ENCODE assay signal across 37 mouse cellular contexts in the genomic region with DNA sequence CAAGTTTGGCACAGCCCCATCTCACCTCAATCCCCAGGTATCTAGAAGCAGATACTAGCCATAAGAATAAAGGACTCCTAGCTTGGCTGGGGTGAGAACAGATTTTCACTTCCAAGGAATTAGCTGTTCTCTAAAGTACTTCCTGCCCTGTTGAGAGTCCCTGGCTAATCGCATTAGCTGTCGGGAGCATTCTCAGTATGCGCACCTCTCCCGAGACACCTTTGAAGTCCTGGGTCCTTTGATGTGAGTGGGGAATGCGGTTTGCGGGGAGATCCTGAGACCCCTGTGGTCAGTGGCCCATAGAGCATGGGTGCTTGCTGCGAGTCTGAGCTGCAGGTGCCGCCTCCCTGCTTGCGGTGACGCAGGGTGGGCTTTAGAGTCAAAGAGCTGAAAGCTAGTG. TPM values are rescaled to one million over a fixed set of nuclear protein-coding genes. Genes with fewer than 3 reads are reported as not detected.
A peak's percentile ranks its signal among the peaks of the same experiment; 100 is the strongest.
DNase-seq lines count a peak whose midpoint lies in the region; ATAC-seq and TF ChIP-seq lines count a peak whose summit lies in the region.
"Had no signal": no experiment of that assay in that cellular context is flagged by ENCODE, and none has a peak within 500 bp of the region (broad histone marks: within the 10 kb centered on the region; RNA-seq: fewer than 3 reads in every experiment).

No protein-coding gene starts in this region.

- no peak overlapping the region for H3K9ac ChIP-seq in heart, embryonic 13.5 days
- H3K9ac ChIP-seq in lung, embryonic 15.5 days, result no peak overlapping the region
- H3K9ac ChIP-seq: embryonic facial prominence, embryonic 13.5 days; forebrain, embryonic 15.5 days; hindbrain, embryonic 15.5 days; limb, embryonic 12.5 days; liver, embryonic 15.5 days; neural tube, embryonic 12.5 days had no signal

- DNase-seq in heart, postnatal 14 days, result no peak
- DNase-seq in lung, postnatal 14 days, result no peak
- peak; percentile 47 for DNase-seq in ES-CJ7 (ENCODE audit: low read depth, low spot score)
- no peak for DNase-seq in right cerebral cortex, postnatal 14 days
- DNase-seq: adrenal gland, postnatal 36 days; B cell, adult 2 months; cerebellum, adult 18-20 months; cerebellum, postnatal 10 days; kidney, adult 11 months; kidney, postnatal 36 days; right cerebral cortex, postnatal 25 days; thymus, adult 18-20 months; thymus, postnatal 25 days had no signal

- WGBS in heart, embryonic 13.5 days, result 14% methylated on average over 10 of the region's 10 CpGs
- WGBS in lung, embryonic 15.5 days, result 13% methylated on average over 10 of the region's 10 CpGs

- peaks cover 49% of the 10 kb centered on the region for H3K27me3 ChIP-seq in heart, embryonic 13.5 days (replicated peaks)
- no peaks in the 10 kb centered on the region for H3K27me3 ChIP-seq in lung, embryonic 15.5 days
- no peaks in the 10 kb centered on the region; the same call in 1 of the 2 replicates for H3K27me3 ChIP-seq in E14TG2a.4 (ENCODE audit: insufficient read depth, low read length)
- H3K27me3 ChIP-seq: forebrain, embryonic 15.5 days; Patski had no signal

- no peak overlapping the region for H3K27ac ChIP-seq in heart, embryonic 13.5 days (replicated peaks)
- H3K27ac ChIP-seq in lung, embryonic 15.5 days, result no peak overlapping the region
- H3K27ac ChIP-seq: embryonic facial prominence, embryonic 13.5 days; forebrain, embryonic 10.5 days; forebrain, embryonic 15.5 days; hindbrain, embryonic 10.5 days; hindbrain, embryonic 15.5 days; layer of hippocampus, adult 2 months; left cerebral cortex, adult 2 months; limb, embryonic 12.5 days; liver, embryonic 15.5 days; midbrain, embryonic 10.5 days; neural tube, embryonic 12.5 days had no signal

- H3K4me2 ChIP-seq in heart, embryonic 13.5 days, result peak overlapping the region; percentile 24
- peak overlapping the region; percentile 23; the same call in 1 of the 2 replicates for H3K4me2 ChIP-seq in lung, embryonic 15.5 days
- H3K4me2 ChIP-seq: embryonic facial prominence, embryonic 13.5 days; forebrain, embryonic 15.5 days; hindbrain, embryonic 15.5 days; limb, embryonic 12.5 days; liver, embryonic 15.5 days; neural tube, embryonic 12.5 days had no signal

- intact Hi-C loops in heart, postnatal 14 days (cut with DNase I), result no loop called here

- no peak for ATAC-seq in heart, embryonic 13.5 days (ENCODE audit: extremely low read depth, insufficient number of reproducible peaks, low FRiP score, low TSS enrichment)
- no peak for ATAC-seq in lung, embryonic 15.5 days (ENCODE audit: borderline replicate concordance, extremely low read depth, low FRiP score, low TSS enrichment)
- ATAC-seq: forebrain, embryonic 15.5 days; inflammation-experienced regulatory T-cells, adult 6 months; lung, postnatal 0 days; midbrain, embryonic 16.5 days; Patski had no signal

- no peaks in the 10 kb centered on the region for H3K36me3 ChIP-seq in heart, embryonic 13.5 days
- no peaks in the 10 kb centered on the region for H3K36me3 ChIP-seq in lung, embryonic 15.5 days
- no peaks in the 10 kb centered on the region for H3K36me3 ChIP-seq in E14TG2a.4 (ENCODE audit: insufficient read depth, low read length)
- H3K36me3 ChIP-seq: embryonic facial prominence, embryonic 13.5 days; forebrain, embryonic 10.5 days; forebrain, embryonic 15.5 days; hindbrain, embryonic 10.5 days; hindbrain, embryonic 15.5 days; limb, embryonic 12.5 days; liver, embryonic 15.5 days; midbrain, embryonic 10.5 days; neural tube, embryonic 12.5 days had no signal

- no peak overlapping the region for H3K4me3 ChIP-seq in heart, embryonic 13.5 days
- no peak overlapping the region for H3K4me3 ChIP-seq in lung, embryonic 15.5 days
- peak overlapping the region; percentile 45 for H3K4me3 ChIP-seq in E14TG2a.4 (replicated peaks; ENCODE audit: low read length)
- H3K4me3 ChIP-seq: embryonic facial prominence, embryonic 13.5 days; forebrain, embryonic 10.5 days; forebrain, embryonic 15.5 days; hindbrain, embryonic 10.5 days; hindbrain, embryonic 15.5 days; layer of hippocampus, adult 2 months; left cerebral cortex, adult 2 months; limb, embryonic 12.5 days; liver, embryonic 15.5 days; midbrain, embryonic 10.5 days; myocyte; neural tube, embryonic 12.5 days had no signal

- TF ChIP-seq CTCF in E14TG2a.4 (conservative IDR thresholded peaks at IDR 0.05; ENCODE audit: low read length), result no peak

- H3K9me3 ChIP-seq in heart, embryonic 13.5 days, result no peaks in the 10 kb centered on the region
- H3K9me3 ChIP-seq in lung, embryonic 15.5 days, result no peaks in the 10 kb centered on the region
- peaks cover 7% of the 10 kb centered on the region; the same call in 1 of the 2 replicates for H3K9me3 ChIP-seq in E14TG2a.4 (ENCODE audit: low read length)
- H3K9me3 ChIP-seq: embryonic facial prominence, embryonic 13.5 days; forebrain, embryonic 10.5 days; forebrain, embryonic 15.5 days; hindbrain, embryonic 15.5 days; limb, embryonic 12.5 days; liver, embryonic 15.5 days; midbrain, embryonic 10.5 days; neural tube, embryonic 12.5 days had no signal

- H3K4me1 ChIP-seq in heart, embryonic 13.5 days, result no peaks in the 10 kb centered on the region
- H3K4me1 ChIP-seq in lung, embryonic 15.5 days, result no peaks in the 10 kb centered on the region
- peaks cover 67% of the 10 kb centered on the region for H3K4me1 ChIP-seq in E14TG2a.4 (replicated peaks; ENCODE audit: low read depth, low read length)
- H3K4me1 ChIP-seq: forebrain, embryonic 15.5 days; hindbrain, embryonic 15.5 days; neural tube, embryonic 12.5 days had no signal

RNA-seq across cellular contexts. Expression of gene Nodal, which starts 11.8 kb away (rescaled TPM):
- 0.09 TPM in 1 of 2 replicates, not detected in the other for polyA plus RNA-seq in heart, embryonic 13.5 days (2015; fragmentation: Nextera tagmentation; extraction: Ambion mirVana)
- total RNA-seq in heart, postnatal 14 days (2021), result under 1 TPM in 1 of 2 experiments, not detected in 1; 0.10 TPM
- polyA plus RNA-seq in lung, embryonic 15.5 days (2015; fragmentation: Nextera tagmentation; extraction: Ambion mirVana), result 0.09 TPM in 1 of 2 replicates, not detected in the other
- total RNA-seq: adrenal gland, adult 18-20 months; adrenal gland, postnatal 36 days; common myeloid progenitor, adult 5-6 weeks; layer of hippocampus, postnatal 14 days; left cerebral cortex, adult 2 months; megakaryocyte progenitor cell, adult 5-6 weeks; MEL had no signal
- polyA plus RNA-seq: limb, embryonic 12.5 days; neural tube, embryonic 12.5 days; Patski had no signal

RNA-seq across cellular contexts. Expression of gene Pald1, which starts 22.6 kb away (rescaled TPM):
- polyA plus RNA-seq in heart, embryonic 13.5 days (2015; fragmentation: Nextera tagmentation; extraction: Ambion mirVana), result 25.9 and 26.6 TPM in 2 replicates
- total RNA-seq in heart, postnatal 14 days (2021), result 10 to 100 TPM; 32.0 to 36.8 TPM
- 47.5 and 48.1 TPM in 2 replicates for polyA plus RNA-seq in lung, embryonic 15.5 days (2015; fragmentation: Nextera tagmentation; extraction: Ambion mirVana)
- total RNA-seq: megakaryocyte progenitor cell, adult 5-6 weeks had no signal

RNA-seq across cellular contexts. Expression of gene Eif4ebp2, which starts 46.5 kb away (rescaled TPM):
- 50.8 and 57.1 TPM in 2 replicates for polyA plus RNA-seq in heart, embryonic 13.5 days (2015; fragmentation: Nextera tagmentation; extraction: Ambion mirVana)
- 10 to 100 TPM; 75.1 to 75.5 TPM for total RNA-seq in heart, postnatal 14 days (2021)
- polyA plus RNA-seq in lung, embryonic 15.5 days (2015; fragmentation: Nextera tagmentation; extraction: Ambion mirVana), result 69.3 and 71.4 TPM in 2 replicates
